Mouse (Mus musculus): ENCODE measurements around the gene 1110065P20Rik. TPM values are rescaled to one million over a fixed set of nuclear protein-coding genes. Genes with fewer than 3 reads are reported as not detected.

1110065P20Rik gene
- polyA plus RNA-seq, 1 experiment: 15.1 TPM

DNA sequence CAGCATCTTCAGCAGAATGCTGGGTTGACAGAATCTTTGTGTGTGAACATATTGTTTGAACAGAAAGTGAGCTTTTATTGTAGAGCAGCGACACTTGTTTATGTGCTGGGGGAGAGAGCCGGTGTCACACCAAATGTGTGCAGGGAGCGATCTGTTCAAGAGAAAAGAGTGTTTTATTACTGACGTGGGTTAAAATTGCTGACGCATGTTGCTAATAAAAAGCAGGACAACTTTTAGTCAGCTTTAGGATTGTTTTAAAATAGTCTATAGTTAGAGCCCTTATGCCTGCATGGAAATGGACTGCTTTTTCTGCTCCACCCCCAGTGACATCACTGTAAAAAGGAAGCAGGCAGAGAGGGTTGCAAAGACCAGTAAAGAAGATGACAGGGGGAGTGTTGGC lies 39.8 kb upstream of the 1110065P20Rik start:
- Histone ChIP-seq H3K4me1 (ENCODE audit: control insufficient read depth, insufficient read depth, low read length) (peaks cover 5% of the 10 kb centered on the region), H3K27me3 (ENCODE audit: control insufficient read depth, insufficient read depth, low read length, poor library complexity, severe bottlenecking) (peaks cover 2% of the 10 kb centered on the region; the same call in 1 of the 2 replicates), H3K27ac (ENCODE audit: insufficient read depth, low read length) (no peak overlapping the region), H3K9ac (ENCODE audit: low read depth, poor library complexity, severe bottlenecking) (no peak overlapping the region), H3K4me3 (ENCODE audit: low read depth, low read length) (no peak overlapping the region), H3K36me3 (ENCODE audit: control insufficient read depth, insufficient read depth, low read length, poor library complexity, severe bottlenecking) (no peaks in the 10 kb centered on the region), H3K9me3 (replicated peaks; ENCODE audit: control insufficient read depth, insufficient read depth, low read length, poor library complexity, severe bottlenecking) (no peaks in the 10 kb centered on the region)
- no peak for TF ChIP-seq POLR2A (IDR thresholded peaks at IDR 0.05; ENCODE audit: insufficient read depth, low read length)
- no peak for TF ChIP-seq EP300 (IDR thresholded peaks at IDR 0.05; ENCODE audit: insufficient read depth, low read depth, low read length)
- no peak for TF ChIP-seq CTCF (IDR thresholded peaks at IDR 0.05; ENCODE audit: low read depth, low read length)

DNA sequence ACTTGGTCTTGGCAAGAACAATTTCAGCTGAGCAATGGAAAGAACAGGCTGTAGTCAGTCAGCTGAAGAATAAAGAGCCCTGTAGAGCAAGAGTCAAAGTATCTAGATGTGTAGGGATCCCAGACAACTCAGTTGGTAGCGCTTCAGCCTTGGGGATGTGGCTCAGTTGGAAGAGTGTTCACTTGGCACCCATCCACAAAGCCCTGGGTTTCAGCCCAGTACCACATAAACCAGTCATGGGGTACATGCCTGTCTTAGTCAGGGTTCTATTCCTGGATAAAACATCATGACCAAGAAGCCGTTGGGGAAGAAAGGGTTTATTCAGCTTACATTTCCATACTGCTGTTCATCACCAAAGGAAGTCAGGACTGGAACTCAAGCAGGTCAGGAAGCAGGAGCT lies 38.9 kb upstream of the 1110065P20Rik start:
- Histone ChIP-seq H3K4me1 (ENCODE audit: control insufficient read depth, insufficient read depth, low read length) (peaks cover 3% of the 10 kb centered on the region), H3K9ac (ENCODE audit: low read depth, poor library complexity, severe bottlenecking) (no peak overlapping the region), H3K4me3 (ENCODE audit: low read depth, low read length) (no peak overlapping the region), H3K27ac (ENCODE audit: insufficient read depth, low read length) (no peak overlapping the region), H3K36me3 (ENCODE audit: control insufficient read depth, insufficient read depth, low read length, poor library complexity, severe bottlenecking) (no peaks in the 10 kb centered on the region), H3K27me3 (ENCODE audit: control insufficient read depth, insufficient read depth, low read length, poor library complexity, severe bottlenecking) (no peaks in the 10 kb centered on the region; the same call in 1 of the 2 replicates), H3K9me3 (replicated peaks; ENCODE audit: control insufficient read depth, insufficient read depth, low read length, poor library complexity, severe bottlenecking) (no peaks in the 10 kb centered on the region)
- no peak for TF ChIP-seq CTCF (IDR thresholded peaks at IDR 0.05; ENCODE audit: low read depth, low read length)
- TF ChIP-seq POLR2A (IDR thresholded peaks at IDR 0.05; ENCODE audit: insufficient read depth, low read length): no peak
- TF ChIP-seq EP300 (IDR thresholded peaks at IDR 0.05; ENCODE audit: insufficient read depth, low read depth, low read length): no peak

GRCm38 (mm10) chr4:124888702-124889101 lies 37.7 kb upstream of the 1110065P20Rik start:
- H3K27ac ChIP-seq (ENCODE audit: insufficient read depth, low read length): no peak overlapping the region
- H3K9me3 ChIP-seq (replicated peaks; ENCODE audit: control insufficient read depth, insufficient read depth, low read length, poor library complexity, severe bottlenecking): no peaks in the 10 kb centered on the region
- H3K4me1 ChIP-seq (ENCODE audit: control insufficient read depth, insufficient read depth, low read length): peaks cover 3% of the 10 kb centered on the region
- H3K4me3 ChIP-seq (ENCODE audit: low read depth, low read length): no peak overlapping the region
- no peaks in the 10 kb centered on the region; the same call in 1 of the 2 replicates for H3K27me3 ChIP-seq (ENCODE audit: control insufficient read depth, insufficient read depth, low read length, poor library complexity, severe bottlenecking)
- no peak overlapping the region for H3K9ac ChIP-seq (ENCODE audit: low read depth, poor library complexity, severe bottlenecking)
- TF ChIP-seq EP300 (IDR thresholded peaks at IDR 0.05; ENCODE audit: insufficient read depth, low read depth, low read length): no peak
- no peak for TF ChIP-seq POLR2A (IDR thresholded peaks at IDR 0.05; ENCODE audit: insufficient read depth, low read length)
- TF ChIP-seq CTCF (IDR thresholded peaks at IDR 0.05; ENCODE audit: low read depth, low read length): no peak
- H3K36me3 ChIP-seq (ENCODE audit: control insufficient read depth, insufficient read depth, low read length, poor library complexity, severe bottlenecking): no peaks in the 10 kb centered on the region

DNA sequence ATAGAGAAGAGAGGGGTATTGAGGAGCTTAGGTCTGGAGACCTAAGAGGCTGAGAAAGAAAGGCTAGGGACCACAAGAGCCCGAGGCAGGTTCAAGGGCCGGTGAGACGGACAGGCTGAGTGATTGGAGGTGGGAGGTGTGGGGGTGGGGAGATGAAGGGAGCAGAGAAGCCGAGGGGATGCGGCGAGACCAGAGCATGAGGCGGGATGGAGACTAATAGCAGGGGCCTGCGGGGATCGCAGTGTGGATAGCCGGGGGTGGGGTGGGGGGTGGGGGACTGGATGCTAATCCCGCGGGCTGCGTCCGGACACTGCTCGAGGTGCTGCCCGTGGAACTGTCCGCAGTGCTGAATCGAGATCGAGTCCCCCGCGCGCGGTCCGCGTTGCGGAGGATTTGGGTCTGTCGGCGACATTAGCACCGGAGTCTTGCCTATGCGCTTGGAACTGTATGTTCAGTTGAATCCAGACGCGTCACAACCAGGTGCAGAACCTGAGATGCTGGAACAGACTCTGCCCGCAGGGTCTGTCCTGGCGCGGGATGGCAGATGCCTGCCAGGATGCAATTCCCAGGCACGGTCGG lies 31.2 kb upstream of the 1110065P20Rik start:
- Histone ChIP-seq H3K4me1 (ENCODE audit: control insufficient read depth, insufficient read depth, low read length) (peaks cover 5% of the 10 kb centered on the region), H3K27me3 (ENCODE audit: control insufficient read depth, insufficient read depth, low read length, poor library complexity, severe bottlenecking) (peaks cover 1% of the 10 kb centered on the region; the same call in 1 of the 2 replicates), H3K36me3 (ENCODE audit: control insufficient read depth, insufficient read depth, low read length, poor library complexity, severe bottlenecking) (no peaks in the 10 kb centered on the region), H3K27ac (ENCODE audit: insufficient read depth, low read length) (no peak overlapping the region), H3K9me3 (replicated peaks; ENCODE audit: control insufficient read depth, insufficient read depth, low read length, poor library complexity, severe bottlenecking) (no peaks in the 10 kb centered on the region), H3K9ac (ENCODE audit: low read depth, poor library complexity, severe bottlenecking) (no peak overlapping the region), H3K4me3 (ENCODE audit: low read depth, low read length) (peak overlapping the region; percentile 91)
- TF ChIP-seq CTCF (IDR thresholded peaks at IDR 0.05; ENCODE audit: low read depth, low read length): no peak
- TF ChIP-seq POLR2A (IDR thresholded peaks at IDR 0.05; ENCODE audit: insufficient read depth, low read length): no peak
- no peak for TF ChIP-seq EP300 (IDR thresholded peaks at IDR 0.05; ENCODE audit: insufficient read depth, low read depth, low read length)

DNA sequence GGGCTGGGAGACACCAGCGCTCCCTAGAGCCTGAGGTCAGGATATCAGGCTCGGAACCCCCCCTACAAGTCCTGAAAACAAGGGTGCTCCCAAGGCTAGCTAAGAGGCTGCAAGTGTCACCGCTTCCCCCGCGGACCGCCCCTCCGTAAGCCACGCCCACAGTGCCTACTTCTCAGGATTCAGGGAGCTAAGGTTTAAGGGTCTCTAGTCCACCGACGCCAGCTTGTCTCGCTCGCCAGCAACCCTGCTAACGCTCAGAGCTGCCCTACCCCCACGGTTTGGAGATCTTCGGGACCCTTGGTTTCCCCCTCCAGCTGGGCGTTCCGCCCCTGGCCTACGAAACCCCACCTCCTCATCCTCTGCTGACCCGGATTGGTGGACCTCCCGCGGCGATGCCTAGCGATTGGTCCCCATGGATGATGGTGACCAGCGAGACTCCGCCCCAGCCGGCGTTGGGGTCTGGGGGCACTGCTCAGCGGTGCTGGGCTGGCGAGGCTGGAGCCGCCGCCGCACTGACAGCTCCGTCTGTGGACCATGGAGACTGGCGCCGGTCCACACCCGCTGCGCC lies 30.4 kb upstream of the 1110065P20Rik start:
- Histone ChIP-seq H3K4me3 (ENCODE audit: low read depth, low read length) (peak overlapping the region; percentile 91), H3K9ac (ENCODE audit: low read depth, poor library complexity, severe bottlenecking) (no peak overlapping the region), H3K36me3 (ENCODE audit: control insufficient read depth, insufficient read depth, low read length, poor library complexity, severe bottlenecking) (no peaks in the 10 kb centered on the region), H3K27ac (ENCODE audit: insufficient read depth, low read length) (no peak overlapping the region), H3K9me3 (replicated peaks; ENCODE audit: control insufficient read depth, insufficient read depth, low read length, poor library complexity, severe bottlenecking) (no peaks in the 10 kb centered on the region), H3K27me3 (ENCODE audit: control insufficient read depth, insufficient read depth, low read length, poor library complexity, severe bottlenecking) (peaks cover 1% of the 10 kb centered on the region; the same call in 1 of the 2 replicates), H3K4me1 (ENCODE audit: control insufficient read depth, insufficient read depth, low read length) (peaks cover 5% of the 10 kb centered on the region)
- TF ChIP-seq CTCF (IDR thresholded peaks at IDR 0.05; ENCODE audit: low read depth, low read length) (no peak), POLR2A (IDR thresholded peaks at IDR 0.05; ENCODE audit: insufficient read depth, low read length) (no peak), EP300 (IDR thresholded peaks at IDR 0.05; ENCODE audit: insufficient read depth, low read depth, low read length) (no peak)

GRCm38 (mm10) chr4:124880599-124880998 lies 29.6 kb upstream of the 1110065P20Rik start, which contains the start of gene Epha10:
Gene Epha10, plus strand, starts transcription at chr4:124880899.
- H3K27me3 ChIP-seq (ENCODE audit: control insufficient read depth, insufficient read depth, low read length, poor library complexity, severe bottlenecking): peaks cover 1% of the 10 kb centered on the region; the same call in 1 of the 2 replicates
- no peak for TF ChIP-seq POLR2A (IDR thresholded peaks at IDR 0.05; ENCODE audit: insufficient read depth, low read length)
- TF ChIP-seq EP300 (IDR thresholded peaks at IDR 0.05; ENCODE audit: insufficient read depth, low read depth, low read length): no peak
- TF ChIP-seq CTCF (IDR thresholded peaks at IDR 0.05; ENCODE audit: low read depth, low read length): no peak
- H3K4me3 ChIP-seq (ENCODE audit: low read depth, low read length): peak within 1 kb of the TSS; percentile 91
- no peak within 1 kb of the TSS for H3K9ac ChIP-seq (ENCODE audit: low read depth, poor library complexity, severe bottlenecking)
- no peaks in the 10 kb centered on the region for H3K9me3 ChIP-seq (replicated peaks; ENCODE audit: control insufficient read depth, insufficient read depth, low read length, poor library complexity, severe bottlenecking)
- no peaks in the 10 kb centered on the region for H3K36me3 ChIP-seq (ENCODE audit: control insufficient read depth, insufficient read depth, low read length, poor library complexity, severe bottlenecking)
- peaks cover 5% of the 10 kb centered on the region for H3K4me1 ChIP-seq (ENCODE audit: control insufficient read depth, insufficient read depth, low read length)
- no peak within 1 kb of the TSS for H3K27ac ChIP-seq (ENCODE audit: insufficient read depth, low read length)

Data from ES-Bruce4 (cell line).